Mouse (Mus musculus): Measurements from ENCODE around the gene St3gal6.

GRCm38 (mm10) chr16:58516960-58517798 is 6.9 kb downstream of the St3gal6 start:
- TF ChIP-seq CTCF (IDR thresholded peaks at IDR 0.05; ENCODE audit: control insufficient read depth, insufficient read depth, insufficient replicate concordance, low read depth, low read length) (no peak), POLR2A (IDR thresholded peaks at IDR 0.05; ENCODE audit: control insufficient read depth, low read depth, low read length) (no peak)

Data from testis, adult 2 months (tissue).